Mouse (Mus musculus): ENCODE measurements around the gene Krtap13-1.

GRCm38 (mm10) chr16:88777596-88777995 is 48.9 kb downstream of the Krtap13-1 start, which contains the start of gene Gm5965:
- no peak for TF ChIP-seq POLR2A (IDR thresholded peaks at IDR 0.05; ENCODE audit: low read depth, low read length)
- no peak for TF ChIP-seq CTCF (conservative IDR thresholded peaks at IDR 0.05; ENCODE audit: insufficient read depth, insufficient read length, low read depth, low read length)

Data from kidney, adult 2 months (tissue).